Mouse (Mus musculus): ENCODE data around the gene Ptov1.

DNA sequence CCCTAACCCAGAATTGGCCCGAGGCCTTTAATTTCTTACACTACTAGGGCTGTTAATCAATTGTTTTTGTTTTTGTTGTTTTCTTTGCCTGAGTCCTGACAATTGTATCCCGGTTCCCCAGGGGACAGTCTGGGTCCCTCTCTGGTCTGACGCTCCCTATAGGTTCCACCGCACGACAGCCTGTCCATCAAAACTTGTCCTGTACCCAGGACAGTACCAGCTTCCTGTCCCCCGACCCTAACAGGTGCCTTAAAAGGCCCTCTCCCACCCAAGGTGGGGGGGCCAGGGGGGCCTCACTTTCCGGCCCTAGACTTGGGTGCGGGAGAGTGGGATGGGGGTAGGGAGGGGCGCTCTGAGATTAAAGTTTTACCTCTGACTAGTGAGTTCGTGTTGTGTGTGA lies 14.6 kb downstream of the Ptov1 start:
- TF ChIP-seq CTCF (IDR thresholded peaks at IDR 0.05; ENCODE audit: low read depth, low read length) (no peak), GATA1 (IDR thresholded peaks at IDR 0.05; ENCODE audit: borderline replicate concordance, low read length) (no peak), POLR2AphosphoS5 (IDR thresholded peaks at IDR 0.05; ENCODE audit: insufficient replicate concordance, low read depth, low read length) (no peak), TAL1 (conservative IDR thresholded peaks at IDR 0.05; ENCODE audit: low read depth, low read length) (no peak), GATA2 (IDR thresholded peaks at IDR 0.05; ENCODE audit: borderline replicate concordance, low read depth, low read length) (no peak)
